Mouse (Mus musculus) MEL (cell line): ENCODE measurements at regions not wholly inside any gene's neighbourhood (a gene's known extent, or its start where the extent isn't known, plus 50 kb on each side); places are given as distances from the start of the nearest gene placed in this dataset.

Experiments
- CTCF ChIP-seq, 3 experiments: IDR thresholded peaks in 2 of 3; conservative IDR thresholded peaks in 1 of 3; 2 replicates each; pipeline ENCODE4 v1.5.1; 2011 to 2012; ENCODE audit warnings: low read length in 3 of 3, low read depth in 2 of 3, mild to moderate bottlenecking in 2 of 3, improper control_type of control experiment in 1 of 3, inconsistent platforms in 1 of 3, mixed read lengths in 1 of 3, moderate library complexity in 1 of 3; ENCODE audit not compliant: control insufficient read depth in 1 of 3, insufficient read depth in 1 of 3, poor library complexity in 1 of 3, severe bottlenecking in 1 of 3
- E2F4 ChIP-seq: IDR thresholded peaks from 2 replicates; pipeline ENCODE4 v1.6.1; 2011; ENCODE audit warnings: low read depth, low read length, improper control_type of control experiment, borderline replicate concordance
- GATA1 ChIP-seq: IDR thresholded peaks from 2 replicates; pipeline ENCODE4 v1.6.1; 2011; ENCODE audit warnings: low read depth, low read length, improper control_type of control experiment
- KAT2A ChIP-seq: conservative IDR thresholded peaks from 2 replicates; pipeline ENCODE4 v1.6.1; 2012; ENCODE audit warnings: low read depth, low read length, improper control_type of control experiment, inconsistent platforms
- TBP ChIP-seq: IDR thresholded peaks from 2 replicates; pipeline ENCODE4 v1.8.0; 2011; ENCODE audit warnings: low read depth, low read length, improper control_type of control experiment
- UBTF ChIP-seq: IDR thresholded peaks from 2 replicates; pipeline ENCODE4 v1.6.1; 2012; ENCODE audit warnings: low read depth, mild to moderate bottlenecking, inconsistent platforms, low read length, improper control_type of control experiment, moderate library complexity, borderline replicate concordance; ENCODE audit not compliant: insufficient read depth
- ZKSCAN1 ChIP-seq: IDR thresholded peaks from 2 replicates; pipeline ENCODE4 v1.6.1; 2012; ENCODE audit warnings: low read depth, mild to moderate bottlenecking, inconsistent platforms, low read length, improper control_type of control experiment, moderate library complexity

DNA sequence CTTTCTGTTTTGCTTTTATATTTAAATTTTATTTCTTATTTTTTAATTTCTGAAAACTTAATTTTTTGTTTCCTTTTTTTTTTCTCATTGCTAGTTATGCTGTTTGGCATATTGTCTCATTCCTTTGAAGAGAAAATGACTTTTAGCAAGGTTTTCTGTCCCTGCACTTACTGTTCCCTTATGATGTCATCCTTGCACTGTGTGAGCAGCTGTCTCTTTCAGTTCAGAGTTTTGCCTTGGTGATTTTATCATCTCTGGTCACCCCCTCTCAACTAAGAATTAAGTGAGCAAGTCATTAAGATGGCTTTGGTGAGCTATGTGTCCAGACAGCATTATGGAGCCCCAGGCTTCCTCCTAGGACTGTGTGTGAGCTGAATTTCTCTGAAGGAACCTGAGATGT is 774.3 kb upstream of the Lrrc6 start:
- TF ChIP-seq ZKSCAN1 (no peak), CTCF (IDR thresholded peaks at IDR 0.05 in 2 of 3, conservative IDR thresholded peaks at IDR 0.05 in 1 of 3; ENCODE audit: control insufficient read depth in 1 of 3, insufficient read depth in 1 of 3, low read depth in 2 of 3, low read length in 3 of 3, poor library complexity in 1 of 3, severe bottlenecking in 1 of 3) (no peak), UBTF (no peak), KAT2A (no peak), TBP (no peak), GATA1 (no peak), E2F4 (no peak)
